Mouse (Mus musculus) cortical plate, adult 2 months (tissue): ENCODE measurements at regions not wholly inside any gene's neighbourhood (a gene's known extent, or its start where the extent isn't known, plus 50 kb on each side); places are given as distances from the start of the nearest gene placed in this dataset.

Source experiments
- CTCF ChIP-seq: fragments of 200-500 bp; IDR thresholded peaks from 2 replicates; pipeline ENCODE4 v1.5.1; 2011; ENCODE audit warnings: mild to moderate bottlenecking, control low read depth, low read length; ENCODE audit not compliant: insufficient read depth; ENCODE audit errors: extremely low read depth
- POLR2A ChIP-seq: fragments of 200-500 bp; IDR thresholded peaks from 2 replicates; pipeline ENCODE4 v1.6.1; 2011; ENCODE audit warnings: mild to moderate bottlenecking, low read length, control low read depth; ENCODE audit not compliant: insufficient read depth; ENCODE audit errors: extremely low read depth

DNA sequence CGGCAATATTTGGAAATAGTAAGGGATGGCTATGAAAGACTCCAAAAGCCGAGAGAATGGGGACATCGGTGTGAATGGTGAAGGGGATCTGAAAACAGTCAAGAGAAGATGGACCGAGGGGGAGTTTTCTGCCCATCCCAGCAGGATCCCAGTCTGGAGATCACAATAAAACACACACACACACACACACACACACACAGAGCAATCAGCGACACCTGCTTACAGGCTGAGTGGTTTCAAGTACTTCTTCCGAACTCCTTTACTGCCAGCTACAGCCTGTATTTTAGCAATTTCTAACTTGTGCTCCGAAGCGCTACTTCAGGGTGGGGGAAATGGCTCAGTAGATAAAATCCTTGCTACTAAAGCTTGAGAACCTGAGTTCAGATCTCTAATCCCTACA lies 205.8 kb downstream of the Bcl2l11 start:
- TF ChIP-seq POLR2A (no peak), CTCF (no peak)
